Mouse (Mus musculus): ENCODE measurements around the gene Ahctf1.

DNA sequence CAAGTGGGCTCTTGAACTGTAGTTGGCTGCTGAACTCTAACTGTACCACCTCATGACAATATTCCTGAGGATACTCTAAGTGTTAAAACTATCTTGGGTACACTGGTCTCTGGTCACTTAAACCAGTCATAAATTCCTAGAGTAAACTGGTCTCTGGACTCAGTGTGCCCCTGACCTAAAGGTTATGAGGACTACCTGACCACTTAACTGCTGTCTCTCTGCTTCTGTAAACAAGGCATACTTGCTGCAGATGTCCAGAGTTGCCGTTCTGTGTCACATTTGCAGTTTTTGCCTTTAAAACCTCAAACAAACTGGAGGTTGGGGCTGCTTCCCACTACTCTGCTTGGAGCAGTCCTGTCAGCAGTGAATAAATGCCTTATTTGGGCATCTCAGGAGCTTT is 30.1 kb upstream of the Ahctf1 start:
- TF ChIP-seq CTCF (IDR thresholded peaks at IDR 0.05; ENCODE audit: low read depth, low read length) (no peak), POLR2AphosphoS5 (IDR thresholded peaks at IDR 0.05; ENCODE audit: insufficient replicate concordance, low read depth, low read length) (no peak), TAL1 (conservative IDR thresholded peaks at IDR 0.05; ENCODE audit: low read depth, low read length) (no peak), GATA1 (IDR thresholded peaks at IDR 0.05; ENCODE audit: borderline replicate concordance, low read length) (no peak)
